Mouse (Mus musculus): Measurements from ENCODE around the gene 0610010K14Rik.

Gene 0610010K14Rik

GRCm38 (mm10) chr11:70237457-70238167 lies at the start of gene 0610010K14Rik:
0610010K14Rik (minus strand) TSS chr11:70237914.
- peak; percentile 93 for DNase-seq (ENCODE audit: low read depth, low spot score)

- no peak for DNase-seq (ENCODE audit: low read depth, low spot score)
These were observed 48.0 kb upstream of the 0610010K14Rik start for GRCm38 (mm10) chr11:70285686-70286085.

GRCm38 (mm10) chr11:70284757-70285156 lies 47.0 kb upstream of the 0610010K14Rik start:
- no peak for DNase-seq (ENCODE audit: low read depth, low spot score)

GRCm38 (mm10) chr11:70283666-70284065 lies 46.0 kb upstream of the 0610010K14Rik start:
- DNase-seq (ENCODE audit: low read depth, low spot score): no peak

- DNase-seq (ENCODE audit: low read depth, low spot score): no peak
These were observed 42.7 kb upstream of the 0610010K14Rik start for GRCm38 (mm10) chr11:70280441-70280840.

- DNase-seq (ENCODE audit: low read depth, low spot score): no peak
These were observed 41.2 kb upstream of the 0610010K14Rik start for GRCm38 (mm10) chr11:70278961-70279360.

- DNase-seq (ENCODE audit: low read depth, low spot score): no peak
These were observed 33.9 kb upstream of the 0610010K14Rik start for GRCm38 (mm10) chr11:70271641-70272040.

GRCm38 (mm10) chr11:70266405-70266804 lies 28.7 kb upstream of the 0610010K14Rik start:
- DNase-seq (ENCODE audit: low read depth, low spot score): no peak

- DNase-seq (ENCODE audit: low read depth, low spot score): no peak
These were observed 28.1 kb upstream of the 0610010K14Rik start for GRCm38 (mm10) chr11:70265819-70266218.

GRCm38 (mm10) chr11:70265252-70265651 lies 27.5 kb upstream of the 0610010K14Rik start:
- no peak for DNase-seq (ENCODE audit: low read depth, low spot score)

- DNase-seq (ENCODE audit: low read depth, low spot score): no peak
These were observed 21.3 kb upstream of the 0610010K14Rik start for GRCm38 (mm10) chr11:70259035-70259434.

GRCm38 (mm10) chr11:70254931-70255531 lies 17.3 kb upstream of the 0610010K14Rik start, which contains the start of gene Alox12:
Alox12 (minus strand) TSS chr11:70255353.
- DNase-seq (ENCODE audit: low read depth, low spot score): no peak

- no peak for DNase-seq (ENCODE audit: low read depth, low spot score)
These were observed 16.6 kb upstream of the 0610010K14Rik start for GRCm38 (mm10) chr11:70254337-70254736.

- no peak for DNase-seq (ENCODE audit: low read depth, low spot score)
These were observed 14.1 kb upstream of the 0610010K14Rik start for GRCm38 (mm10) chr11:70251853-70252252.

- no peak for DNase-seq (ENCODE audit: low read depth, low spot score)
These were observed 12.4 kb upstream of the 0610010K14Rik start for GRCm38 (mm10) chr11:70250150-70250549.

- DNase-seq (ENCODE audit: low read depth, low spot score): no peak
These were observed 9.6 kb upstream of the 0610010K14Rik start for GRCm38 (mm10) chr11:70247136-70247845.

- no peak for DNase-seq (ENCODE audit: low read depth, low spot score)
These were observed 4.9 kb upstream of the 0610010K14Rik start for GRCm38 (mm10) chr11:70242591-70242990.

- DNase-seq (ENCODE audit: low read depth, low spot score): peak; percentile 80
These were observed 2.0 kb upstream of the 0610010K14Rik start, which contains the start of the genes Gm21988 and Rnasek for GRCm38 (mm10) chr11:70239541-70240279. Gm21988 (minus strand) TSS chr11:70239830. Rnasek (minus strand) TSS chr11:70239842.

- DNase-seq (ENCODE audit: low read depth, low spot score): no peak
These were observed 1.1 kb upstream of the 0610010K14Rik start for GRCm38 (mm10) chr11:70238591-70239440.

GRCm38 (mm10) chr11:70236717-70237116 lies 997 bp downstream of the 0610010K14Rik start:
- no peak for DNase-seq (ENCODE audit: low read depth, low spot score)

Data from brain, embryonic 18.5 days (tissue).